Mouse (Mus musculus) mouse embryonic stem cell (cell line): Measurements from ENCODE around the gene Ndufa13.

Experiments used
- in situ Hi-C, 2 experiments: fragments of 300-500 bp; cut with MboI; formaldehyde crosslinking; loops; 1 replicate in 1 of 2; 3 replicates in 1 of 2; pipeline ENCODE4 v1.14.3; 2019 to 2020; ENCODE audit warnings: low sequenced_read_pairs in 2 of 2, low pct_unique_long_range_greater_than_20kb in 1 of 2, mixed read lengths in 1 of 2; ENCODE audit not compliant: unreplicated experiment in 1 of 2

The Ndufa13 gene

GRCm38 (mm10) chr8:69861251-69861650 is 41.1 kb downstream of the Ndufa13 start:
- in situ Hi-C loops: loop anchor here in 1 of 2 experiments (25.0 kb wide), 2 partner anchors 224 to 524 kb away; partner anchors contain the start of gene Zfp868

DNA sequence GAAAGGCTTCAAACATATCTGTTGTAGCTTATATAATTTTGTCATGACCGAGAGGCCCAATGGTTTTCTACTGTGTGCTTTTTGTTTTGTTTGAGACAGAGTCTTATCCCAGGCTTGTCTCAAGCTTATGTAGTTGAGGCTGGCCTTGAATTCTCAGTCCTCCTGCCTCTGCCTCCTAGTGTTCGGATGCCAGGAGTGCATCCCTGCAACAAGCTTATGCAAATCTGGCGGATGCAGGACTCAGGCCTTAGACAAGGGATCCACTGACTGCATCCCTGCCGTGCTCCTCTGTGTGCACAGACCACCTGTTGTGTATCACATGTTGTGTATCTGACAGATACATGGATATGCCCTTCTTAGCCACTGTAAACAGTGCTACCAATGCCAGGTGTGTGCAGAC is 41.6 kb downstream of the Ndufa13 start:
- in situ Hi-C loops: loop anchor here in 1 of 2 experiments (25.0 kb wide), 2 partner anchors 224 to 524 kb away; partner anchors contain the start of gene Zfp868

DNA sequence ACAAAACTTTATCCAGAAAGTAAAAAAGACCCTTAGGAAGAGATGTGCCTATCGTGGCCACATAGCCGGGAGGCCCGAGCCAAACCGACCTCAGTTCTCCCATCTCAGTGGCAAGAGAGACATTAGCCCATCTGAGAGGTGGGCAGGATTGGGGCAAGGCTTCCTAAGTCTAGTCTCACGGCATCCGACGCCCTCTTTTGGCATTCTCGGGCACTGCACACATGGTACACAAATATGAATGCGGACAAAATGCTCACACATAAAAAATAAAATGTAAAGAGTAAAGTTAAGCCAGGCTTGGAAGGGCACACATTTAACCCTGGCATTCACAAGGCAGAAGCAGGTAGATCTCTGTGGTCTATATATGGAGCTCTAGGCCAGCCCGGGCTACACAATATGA is 48.5 kb downstream of the Ndufa13 start:
- in situ Hi-C loops: loop anchor here in 1 of 2 experiments (25.0 kb wide), 2 partner anchors 217 to 517 kb away; partner anchors contain the start of gene Zfp868

DNA sequence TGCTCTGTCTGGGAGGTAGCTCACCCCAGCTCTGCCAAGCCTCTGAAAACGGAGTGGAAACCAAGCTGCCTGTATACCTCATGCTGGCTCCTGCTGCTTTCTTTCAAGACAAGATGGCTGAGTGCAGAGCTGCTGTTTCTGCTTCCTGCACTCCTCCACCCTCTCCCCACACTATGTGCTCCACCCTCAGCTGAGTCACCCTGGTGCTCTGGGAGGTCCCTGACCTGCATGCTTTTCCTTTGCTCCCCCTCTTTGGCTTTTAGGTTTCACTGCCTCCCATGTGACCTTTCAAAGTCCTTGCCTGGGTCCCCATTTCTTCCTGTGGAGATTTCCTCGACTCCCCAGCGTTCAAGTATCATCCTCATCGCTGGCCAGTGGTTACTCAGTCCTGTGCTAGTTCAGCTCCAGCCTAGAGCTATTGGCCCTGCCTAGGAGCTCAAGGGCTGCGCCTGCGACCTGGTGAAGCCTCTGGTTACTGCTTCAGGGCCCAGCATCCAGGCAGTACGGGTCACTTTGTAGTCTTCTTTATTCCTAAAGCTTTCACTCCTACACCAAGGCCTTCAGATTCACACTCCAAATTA is 51.3 kb downstream of the Ndufa13 start:
- in situ Hi-C loops: loop anchor here in 1 of 2 experiments (25.0 kb wide), 2 partner anchors 214 to 514 kb away; partner anchors contain the start of gene Zfp868

DNA sequence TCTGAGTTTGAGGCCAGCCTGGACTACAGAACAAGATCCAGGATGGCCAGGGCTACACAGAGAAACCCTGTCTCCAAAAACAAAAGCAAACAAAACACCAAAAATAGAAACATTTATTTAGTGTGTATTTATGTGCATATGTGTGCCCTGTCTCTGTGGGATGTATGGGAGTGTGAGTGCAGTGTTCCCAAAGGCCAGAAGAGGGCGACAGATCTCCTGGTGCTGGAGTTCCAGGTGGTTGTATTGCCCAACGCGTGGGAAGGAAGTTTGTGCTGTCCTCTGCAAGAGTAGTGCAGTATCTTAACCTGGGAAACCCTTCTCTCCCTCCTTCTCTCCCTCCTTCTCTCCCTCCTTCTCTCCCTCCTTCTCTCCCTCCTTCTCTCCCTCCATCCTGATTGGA is 52.5 kb downstream of the Ndufa13 start:
- in situ Hi-C loops: loop anchor here (25.0 kb wide), 2 partner anchors 213 to 513 kb away; partner anchors contain the start of gene Zfp868 (in 2 of the 2)

- in situ Hi-C loops: loop anchor here in 1 of 2 experiments (25.0 kb wide), 1 partner anchor 212 kb away; the partner anchor contains the start of gene Zfp868
These were observed 53.4 kb downstream of the Ndufa13 start for GRCm38 (mm10) chr8:69848951-69849350.

DNA sequence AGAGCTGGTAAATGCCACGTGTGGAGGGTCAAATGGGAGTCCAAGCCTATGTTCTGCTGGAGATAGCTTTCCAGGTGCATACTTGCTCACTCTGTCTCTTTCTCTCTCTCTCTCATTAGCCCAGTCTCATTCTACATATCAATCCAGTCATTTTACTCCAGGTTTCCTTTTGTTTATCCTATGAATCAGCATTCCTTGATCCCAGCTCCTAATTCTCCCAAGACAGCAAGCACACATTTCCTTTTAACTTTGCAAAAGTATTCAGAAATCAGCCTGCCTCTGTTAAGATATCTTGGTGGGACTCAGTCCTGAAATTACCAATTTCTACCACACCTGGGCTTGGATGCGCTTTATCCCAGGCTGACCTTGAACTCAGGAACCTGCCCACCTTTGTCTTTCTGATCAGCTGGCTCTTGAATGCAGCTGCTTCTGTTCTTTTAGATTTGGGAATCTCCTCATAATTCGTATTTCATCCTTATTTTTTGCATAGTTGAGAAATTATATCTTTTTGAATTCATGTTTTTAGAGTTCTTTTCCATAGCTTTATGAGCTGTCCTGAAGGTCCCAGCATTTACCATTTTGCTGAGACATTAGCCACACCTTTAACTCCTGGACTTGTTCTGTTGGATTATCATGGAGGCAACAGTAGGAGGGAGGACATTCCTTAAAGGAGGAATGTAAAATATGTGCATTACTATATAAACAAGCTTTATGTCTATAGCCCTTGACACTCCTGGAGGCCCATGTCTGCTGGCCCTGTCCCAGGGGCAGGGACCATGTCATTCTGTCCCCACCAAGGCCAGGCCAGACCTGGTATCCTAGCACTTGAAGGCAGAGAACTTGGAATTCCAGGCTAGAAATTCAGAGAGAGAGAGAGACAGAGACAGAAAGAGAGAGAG is 54.9 kb downstream of the Ndufa13 start:
- in situ Hi-C loops: loop anchor here in 1 of 2 experiments (25.0 kb wide), 1 partner anchor 210 kb away; the partner anchor contains the start of gene Zfp868
